Mouse (Mus musculus) liver, postnatal 0 days (tissue): Measurements from ENCODE around the gene a.

Source experiments
- CTCF ChIP-seq: sonication (generic); IDR thresholded peaks from 2 replicates; pipeline ENCODE4 v1.5.1; 2016; ENCODE audit warnings: antibody characterized with exemption, low read depth
- EP300 ChIP-seq: IDR thresholded peaks from 2 replicates; pipeline ENCODE4 v1.6.1; 2016; ENCODE audit warnings: antibody characterized with exemption, low read depth, mild to moderate bottlenecking

GRCm38 (mm10) chr2:155073978-155074765, 283.0 kb downstream of the a start, which contains the start of gene Ahcy:
- TF ChIP-seq CTCF = no peak
- peak; percentile 59; the same call in 1 of the 2 replicates for TF ChIP-seq EP300
